Mouse (Mus musculus): Measurements from ENCODE around the gene Dcun1d2. TPM values are rescaled to one million over a fixed set of nuclear protein-coding genes. Genes with fewer than 3 reads are reported as not detected.
A peak's percentile ranks its signal among the peaks of the same experiment; 100 is the strongest.

The Dcun1d2 gene
- polyA plus RNA-seq, 2 experiments from 2014 or later = 18.4 to 21.2 TPM

DNA sequence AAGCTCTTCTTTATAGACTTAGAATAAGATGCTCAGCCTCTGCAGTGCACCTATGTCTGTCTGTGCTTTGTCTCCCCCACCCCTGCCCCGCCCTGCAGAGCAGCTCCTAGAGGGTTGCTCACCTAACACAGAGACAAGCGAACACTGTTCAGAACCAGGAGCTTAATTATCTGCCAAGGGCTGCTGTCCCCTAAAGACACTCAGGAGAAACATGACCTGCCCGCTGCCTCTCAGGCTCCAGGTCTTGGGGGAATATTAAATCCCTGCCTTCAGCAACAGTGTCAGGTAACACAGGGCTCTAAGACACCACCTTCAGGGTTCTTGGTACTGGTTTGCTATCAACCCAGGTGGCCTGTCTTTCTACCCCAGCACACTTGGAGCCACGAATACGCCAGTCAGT is 34.5 kb downstream of the Dcun1d2 start:
- no peak for ATAC-seq

DNA sequence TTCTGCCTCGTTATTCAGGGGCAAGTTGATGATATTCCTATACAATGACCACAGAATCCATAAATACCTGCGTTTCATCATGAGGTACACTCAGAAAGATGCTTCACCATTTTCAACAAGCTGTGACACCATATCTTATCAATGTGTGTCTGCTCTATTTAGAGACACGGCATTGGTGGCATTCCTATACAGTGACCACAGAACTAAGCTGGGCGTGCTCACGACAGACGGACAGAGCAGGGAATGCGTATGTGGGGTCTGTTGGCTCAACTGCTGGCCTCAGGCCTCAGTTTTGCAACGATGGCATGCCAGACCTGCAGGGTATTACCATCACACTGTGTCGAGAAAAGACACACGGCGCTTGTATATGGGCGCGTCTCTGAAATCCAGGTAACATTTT is 35.1 kb downstream of the Dcun1d2 start:
- no peak for ATAC-seq

- ATAC-seq = no peak
These were observed 43.5 kb downstream of the Dcun1d2 start for GRCm38 (mm10) chr8:13244343-13244880.

DNA sequence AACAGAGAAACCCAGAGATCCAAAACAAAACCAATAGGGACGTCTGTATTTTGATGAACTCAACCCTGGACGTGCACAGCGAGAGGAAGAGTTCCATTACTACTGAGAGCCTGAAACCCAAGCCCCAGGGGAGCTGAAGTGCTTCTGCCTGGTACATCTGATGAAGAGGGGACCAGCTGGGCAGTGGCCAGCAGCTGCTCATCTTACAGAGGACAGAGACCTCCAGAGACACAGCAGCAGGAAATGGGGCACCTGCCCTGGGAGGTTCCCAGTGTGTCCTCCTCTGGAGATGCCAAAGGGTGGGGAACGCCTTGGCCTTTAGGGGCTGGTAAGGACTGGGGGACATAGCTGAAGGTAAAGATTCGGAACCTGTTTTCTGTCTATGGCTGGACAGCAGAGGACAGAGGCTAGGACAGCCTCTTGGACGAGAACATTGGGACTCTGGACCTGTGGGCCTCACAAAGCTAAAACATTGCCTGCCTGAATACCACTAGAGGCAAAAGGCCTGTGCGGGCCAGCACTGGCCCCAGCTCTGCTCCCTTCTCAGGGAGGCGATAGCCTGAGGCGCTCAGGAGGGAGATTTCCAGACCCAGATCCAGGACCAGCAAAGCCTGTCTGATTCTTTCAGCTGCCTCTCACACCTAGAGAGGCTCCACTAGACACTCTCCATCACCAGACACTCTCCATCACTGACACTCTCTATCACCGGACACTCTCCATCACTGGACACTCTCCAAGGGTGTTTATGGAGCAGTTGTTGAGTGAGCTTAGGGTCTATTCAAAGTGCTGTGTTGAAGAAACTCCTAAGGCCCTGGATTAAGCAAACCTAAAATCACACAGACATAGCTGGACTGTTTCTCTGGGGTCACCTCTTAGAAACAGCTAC is 44.7 kb downstream of the Dcun1d2 start:
- no peak for ATAC-seq

- no peak for ATAC-seq
These were observed 47.2 kb downstream of the Dcun1d2 start for GRCm38 (mm10) chr8:13240691-13241090.

GRCm38 (mm10) chr8:13240055-13240454 is 47.9 kb downstream of the Dcun1d2 start:
- ATAC-seq = no peak

GRCm38 (mm10) chr8:13234803-13235202 is 53.1 kb downstream of the Dcun1d2 start:
- no peak for ATAC-seq

DNA sequence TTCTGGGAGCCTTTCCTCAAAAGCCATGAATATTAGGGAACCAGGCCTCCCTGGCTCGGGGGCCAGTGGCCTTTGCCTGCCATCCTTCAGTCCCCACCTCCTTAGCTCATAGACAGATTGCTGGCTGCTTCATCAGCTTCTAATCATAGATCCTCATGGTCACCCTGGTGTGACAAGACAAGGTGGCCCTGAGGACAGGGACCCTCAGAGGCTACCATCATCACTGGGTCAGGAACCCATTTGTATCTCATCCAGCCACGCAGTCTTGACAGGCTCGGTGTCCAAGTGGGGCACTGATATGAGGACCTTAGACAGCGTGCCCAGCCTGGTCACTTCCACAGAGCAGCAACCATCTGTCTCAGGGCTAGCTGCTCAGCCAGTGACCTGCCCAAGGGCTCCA is 57.5 kb downstream of the Dcun1d2 start:
- no peak for ATAC-seq

DNA sequence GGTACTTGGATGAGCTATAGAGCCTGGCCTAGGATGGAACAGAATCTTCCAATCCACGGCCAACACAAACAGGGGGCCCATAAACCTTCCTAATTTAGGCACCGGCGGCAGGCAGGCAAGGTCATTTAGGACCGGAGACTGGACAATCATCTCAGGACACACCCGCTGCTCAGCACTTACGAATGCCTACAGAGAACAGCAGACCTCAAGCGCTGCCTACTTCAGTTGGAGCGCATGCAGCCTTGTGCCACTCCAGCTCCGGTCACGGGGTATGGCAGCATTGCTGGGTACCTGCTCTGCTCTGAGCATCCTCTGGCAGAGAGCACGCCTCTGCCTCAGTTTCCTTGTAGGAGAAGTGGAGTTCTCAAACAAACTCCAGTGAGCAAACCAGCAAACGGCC is 58.1 kb downstream of the Dcun1d2 start:
- ATAC-seq = no peak

DNA sequence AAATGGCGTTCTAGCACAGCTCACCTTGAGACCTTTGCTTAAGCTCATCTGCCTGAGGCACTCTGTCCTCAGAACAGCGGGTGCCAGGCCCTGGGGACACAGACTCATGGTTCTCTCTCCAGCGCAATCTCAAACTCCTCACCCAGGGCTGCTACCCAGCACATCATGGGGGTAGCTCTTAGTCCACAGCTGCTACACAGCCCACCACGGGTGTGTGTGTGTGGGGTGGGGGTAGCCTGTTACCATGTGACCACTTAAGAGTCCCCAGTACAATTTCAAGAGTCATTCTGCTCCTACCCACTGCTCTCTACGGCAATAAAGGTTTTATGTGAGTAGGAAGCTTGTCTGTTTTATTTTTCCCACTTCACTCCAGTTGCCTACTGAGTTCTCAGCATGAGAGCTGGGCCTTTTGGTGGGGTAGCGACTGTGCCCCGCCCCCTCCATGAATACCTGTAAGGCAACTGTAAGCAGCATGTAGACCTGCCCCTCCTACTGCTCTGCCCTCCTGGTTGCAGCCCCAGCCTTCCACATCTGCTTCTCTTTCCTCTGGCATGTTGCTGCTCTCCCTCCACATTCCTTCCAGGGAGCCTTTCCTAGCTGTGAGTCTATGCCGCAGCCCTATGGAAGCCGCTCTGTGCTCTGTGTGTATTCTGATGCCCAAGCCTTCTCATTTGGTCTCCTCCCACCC is 58.9 kb downstream of the Dcun1d2 start:
- ATAC-seq = no peak

- no peak for ATAC-seq
These were observed 60.7 kb downstream of the Dcun1d2 start for GRCm38 (mm10) chr8:13227184-13227583.

DNA sequence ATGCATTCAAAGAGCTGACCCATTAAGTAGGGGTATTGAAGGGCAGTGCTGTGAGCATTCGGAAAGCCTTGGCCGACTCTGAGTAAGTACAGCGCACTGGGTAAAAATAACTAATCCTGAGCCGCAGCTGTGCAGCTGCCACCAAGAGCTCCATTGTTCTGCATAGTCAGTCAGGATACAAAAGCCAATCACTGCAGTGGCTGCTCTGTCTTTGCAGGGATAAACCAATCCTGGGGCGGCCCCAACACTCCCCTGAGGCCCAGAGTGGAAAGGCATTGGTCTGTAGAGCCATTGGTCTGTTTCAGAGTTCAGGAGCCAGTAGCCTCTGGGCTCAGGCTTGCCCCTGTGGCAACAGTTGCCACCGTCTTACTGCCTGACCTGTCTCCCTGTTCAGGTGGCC is 61.6 kb downstream of the Dcun1d2 start:
- no peak for ATAC-seq

DNA sequence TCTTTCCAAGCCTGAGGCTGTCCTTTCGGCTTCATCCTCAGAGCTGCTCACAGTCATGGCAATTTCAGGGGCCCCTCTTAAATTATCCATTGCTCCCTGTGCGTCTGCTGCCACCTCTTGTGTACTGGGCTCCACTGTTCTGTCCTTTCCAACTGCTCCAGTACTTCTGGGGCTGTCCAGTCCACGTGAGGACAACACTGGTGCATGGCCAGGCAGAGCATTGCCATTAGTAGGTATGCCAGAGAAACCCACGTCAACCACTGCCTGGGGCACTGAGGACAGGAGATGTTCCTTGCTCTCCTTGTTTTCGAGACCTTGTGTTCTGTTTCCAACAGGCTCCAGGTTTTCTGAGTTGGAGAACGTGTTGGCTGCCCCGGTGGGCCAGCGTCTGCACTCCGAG is 63.5 kb downstream of the Dcun1d2 start:
- no peak for ATAC-seq

DNA sequence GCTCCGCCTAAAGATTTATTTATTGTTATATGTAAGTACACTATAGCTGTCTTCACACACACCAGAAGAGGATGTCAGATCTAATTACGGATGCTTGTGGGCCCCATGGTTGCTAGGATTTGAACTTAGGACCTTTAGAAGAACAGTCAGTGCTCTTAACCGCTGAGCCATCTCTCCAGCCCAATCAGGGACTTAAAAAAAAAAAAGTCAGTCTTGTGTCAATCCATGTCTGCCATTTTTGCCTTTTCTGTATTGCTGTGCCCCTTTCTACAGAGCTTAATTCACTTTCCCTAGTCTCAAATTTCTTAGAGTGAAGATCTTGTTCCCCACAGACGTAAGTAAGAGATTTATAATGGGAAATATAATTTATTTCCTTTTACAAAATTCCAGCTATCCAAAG is 69.5 kb downstream of the Dcun1d2 start:
- ATAC-seq = no peak

- ATAC-seq = no peak
These were observed 69.9 kb downstream of the Dcun1d2 start for GRCm38 (mm10) chr8:13217986-13218385.

GRCm38 (mm10) chr8:13217093-13217492 is 70.8 kb downstream of the Dcun1d2 start:
- ATAC-seq = no peak

DNA sequence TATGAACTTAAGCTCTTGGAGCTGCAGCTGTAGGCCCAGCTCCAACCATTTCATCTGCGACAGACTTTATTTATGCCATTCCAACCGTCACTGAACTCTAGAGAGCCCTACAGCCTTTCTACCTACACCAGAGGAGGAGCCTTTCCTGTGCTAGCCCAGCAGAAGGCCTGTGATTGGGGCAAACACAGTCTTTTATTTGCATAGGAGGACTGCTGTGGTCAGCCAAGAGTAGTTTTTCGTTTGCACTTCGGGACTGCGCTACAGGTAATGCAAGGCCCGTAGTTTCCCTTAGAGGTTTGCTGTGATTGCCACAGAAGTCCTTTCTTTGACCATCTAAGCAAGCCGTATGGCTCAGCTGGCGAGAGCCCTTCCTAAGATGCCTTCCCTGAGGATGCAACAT is 71.5 kb downstream of the Dcun1d2 start:
- ATAC-seq = no peak

DNA sequence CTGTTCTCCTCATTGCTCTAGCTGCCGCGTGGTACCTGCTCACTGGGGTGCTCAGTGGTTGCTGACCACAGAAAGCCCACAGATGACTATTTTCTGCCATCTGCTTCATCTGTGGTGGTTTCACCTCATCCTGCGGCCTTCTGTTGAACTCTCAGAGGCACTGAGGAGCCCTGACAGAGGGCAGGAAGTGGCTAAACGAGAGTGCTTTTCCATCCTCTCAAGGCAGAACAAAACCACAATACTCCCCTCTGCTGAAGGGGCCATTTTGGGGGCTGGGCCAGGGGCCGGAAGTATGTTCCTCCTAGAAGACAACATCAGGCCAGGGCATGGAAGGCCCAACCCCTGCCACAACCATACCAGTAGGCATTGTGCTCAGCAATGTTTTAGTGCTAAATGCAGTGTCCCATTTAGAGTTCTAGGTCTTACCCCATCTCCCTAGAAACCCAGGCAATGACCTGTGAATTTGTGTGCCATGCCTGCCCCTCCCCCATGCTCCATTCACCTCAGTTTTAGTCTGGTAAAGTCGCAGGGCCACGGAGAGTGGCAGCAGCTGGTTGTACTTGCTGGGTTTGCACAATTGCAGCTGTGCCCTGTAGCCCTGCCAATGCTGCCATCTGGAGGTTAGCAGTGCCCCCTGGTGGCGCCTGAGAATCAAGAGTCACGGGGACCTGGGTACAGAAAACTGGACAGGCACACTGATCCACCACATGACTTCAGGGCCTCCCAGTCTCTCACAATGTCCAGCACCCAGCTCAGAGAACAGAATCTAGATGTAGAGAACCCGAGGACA is 74.3 kb downstream of the Dcun1d2 start:
- ATAC-seq = peak; percentile 94

DNA sequence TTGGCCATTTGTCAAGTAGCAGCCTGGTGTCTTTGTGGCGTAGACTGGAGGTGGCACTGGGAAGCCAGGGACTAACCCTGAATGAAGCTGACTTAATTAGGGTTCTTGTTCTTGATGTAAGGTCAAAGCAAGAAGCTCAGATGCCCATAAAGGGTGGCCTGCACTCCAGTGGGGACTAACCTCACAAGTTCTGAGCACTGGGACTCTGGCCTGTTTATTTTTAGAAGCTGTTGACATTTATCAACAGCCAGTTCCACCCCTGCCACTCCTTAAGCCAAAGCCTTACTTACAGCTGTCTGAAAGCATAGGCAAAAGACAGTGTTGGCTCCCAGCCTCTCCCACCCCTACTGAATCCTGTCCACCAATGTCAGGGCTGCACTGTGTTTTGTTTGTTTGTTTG is 78.2 kb downstream of the Dcun1d2 start:
- no peak for ATAC-seq

DNA sequence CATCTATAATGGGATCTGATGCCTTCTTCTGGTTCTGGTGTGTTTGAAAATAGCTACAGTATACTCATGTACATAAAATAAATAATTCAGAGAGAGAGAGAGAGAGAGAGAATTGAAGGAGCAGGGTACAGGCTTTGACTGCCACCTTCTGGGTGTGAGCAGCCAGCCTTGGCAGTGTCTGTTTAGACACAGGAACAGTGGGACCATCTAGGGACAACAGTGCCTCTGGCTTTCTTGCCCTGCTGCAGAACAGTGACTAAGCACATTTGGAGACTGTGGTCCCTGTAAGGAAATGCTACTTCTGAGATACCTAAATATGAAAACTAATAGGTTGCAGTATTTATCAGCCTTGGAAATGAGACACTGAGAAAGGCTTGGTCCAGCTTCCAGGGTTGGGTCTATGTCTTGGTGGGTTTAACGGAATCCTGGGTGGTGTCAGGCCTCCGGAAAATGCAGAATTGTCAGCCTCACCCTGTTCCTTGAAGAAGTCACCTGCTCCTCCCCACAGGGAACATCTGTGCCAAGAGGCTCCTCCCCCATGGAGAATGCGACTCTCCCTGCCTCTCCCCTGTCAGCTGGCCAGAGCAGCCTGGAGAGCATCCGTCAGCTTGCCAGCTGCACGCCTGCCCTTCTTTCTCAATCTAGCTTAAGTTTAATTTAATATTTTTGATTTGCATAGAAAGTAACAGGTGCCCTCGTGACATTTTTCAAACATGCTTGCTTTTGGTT is 79.1 kb downstream of the Dcun1d2 start:
- ATAC-seq = no peak

DNA sequence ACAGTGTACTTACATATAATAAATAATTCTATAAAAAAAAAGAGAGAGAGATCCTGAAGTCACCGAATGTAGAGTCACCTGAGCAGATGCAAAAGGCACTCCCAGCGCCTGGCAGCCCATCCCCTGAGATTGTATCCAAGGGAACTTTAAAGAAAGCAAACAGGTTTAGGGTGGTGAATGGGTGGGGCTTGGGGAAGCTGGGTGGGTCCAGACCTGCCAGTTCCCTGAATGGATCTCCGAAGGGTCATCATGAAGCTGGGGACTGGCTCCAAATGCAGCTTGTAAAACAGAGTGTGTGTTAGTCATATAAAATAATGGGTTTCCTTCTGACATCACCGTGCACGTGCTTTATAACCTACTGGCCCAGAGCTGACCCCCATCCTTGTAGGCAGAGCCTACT is 81.6 kb downstream of the Dcun1d2 start:
- ATAC-seq = no peak
